Mouse (Mus musculus) testis, adult 10 weeks (tissue): ENCODE results near the gene Sel1l3. TPM values are rescaled to one million over a fixed set of nuclear protein-coding genes. Genes with fewer than 3 reads are reported as not detected.

Experiments used
- polyA plus RNA-seq: library from polyadenylated mRNA; stranded (reverse); fragments of 350-450 nt; fragmentation: Illumina TruSeq; extraction: RNeasy Lipid Tissue Mini Kit (QIAGEN cat#74804); gene quantifications from one replicate; pipeline ENCODE4 v1.2.3, GENCODE M21; 2014; ENCODE audit warnings: low read depth, low replicate concordance

Gene Sel1l3
- polyA plus RNA-seq, result 0.39 TPM

DNA sequence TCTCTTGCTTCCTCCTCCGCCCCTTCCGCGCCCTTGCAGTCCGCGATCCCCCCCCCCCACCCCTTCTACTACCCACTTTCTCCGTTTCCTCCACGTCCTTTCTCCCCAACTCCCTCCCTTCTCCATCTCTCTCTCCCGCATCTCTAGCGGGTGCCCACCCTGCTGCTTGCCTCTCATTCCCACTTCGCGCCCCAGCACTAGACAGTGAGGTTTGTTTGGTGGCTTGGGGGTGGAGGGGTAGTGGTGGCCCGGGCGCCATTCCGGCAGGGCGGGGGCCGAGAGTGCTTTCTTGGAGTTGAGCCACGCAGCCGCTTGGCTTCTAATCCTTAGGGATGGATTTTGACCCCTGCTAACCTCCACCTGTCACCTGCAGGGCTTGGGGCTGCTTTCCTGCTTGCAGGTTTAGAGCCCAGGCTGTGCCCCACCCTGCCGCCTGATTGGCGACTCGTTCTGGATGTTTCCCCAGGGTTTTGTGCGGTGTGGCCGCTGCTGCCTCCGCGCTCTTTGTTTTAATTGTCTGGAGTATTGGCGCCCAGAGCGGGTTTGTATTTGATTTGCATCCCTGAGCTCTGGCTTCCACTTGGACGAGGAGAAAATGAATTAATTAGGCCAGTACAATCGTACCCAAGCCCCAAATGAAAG lies at the start of gene Sel1l3:
Gene Sel1l3 (minus strand): TSS at position 217 of the 642 bp plus-strand sequence.

Other genes starting within 250 kb of the Sel1l3 start
- 39.7 TPM for gene Slc34a2, start 175.8 kb downstream of the Sel1l3 start, polyA plus RNA-seq
- gene Smim20, start 53.2 kb upstream of the Sel1l3 start, polyA plus RNA-seq, result 2.9 TPM